Mouse (Mus musculus) hindbrain, embryonic 13.5 days (tissue): Measurements from ENCODE around the gene 6430571L13Rik. TPM values are rescaled to one million over a fixed set of nuclear protein-coding genes. Genes with fewer than 3 reads are reported as not detected.
A peak's percentile ranks its signal among the peaks of the same experiment; 100 is the strongest.

ENCODE experiments used
- ATAC-seq: fragments of 200-750 bp; cut with Nextera tagmentation; 2 replicates; pipeline ENCODE4 v1.8.0; 2017; ENCODE audit warnings: moderate TSS enrichment; ENCODE audit not compliant: low FRiP score
- H3K27ac ChIP-seq: fragments of 300-500 bp; sonication (generic); 2 replicates; pipeline ENCODE4 v1.5.1; 2015; ENCODE audit warnings: inconsistent platforms, mild to moderate bottlenecking, moderate library complexity
- H3K27me3 ChIP-seq: fragments of 300-500 bp; sonication (generic); 2 replicates; pipeline ENCODE4 v1.6.1; 2015; ENCODE audit warnings: mild to moderate bottlenecking, inconsistent platforms
- H3K36me3 ChIP-seq: fragments of 300-500 bp; sonication (generic); 2 replicates; pipeline ENCODE4 v1.6.1; 2015; ENCODE audit warnings: mild to moderate bottlenecking, inconsistent platforms
- H3K4me1 ChIP-seq: fragments of 300-500 bp; sonication (generic); replicated peaks from 2 replicates; pipeline ENCODE4 v1.6.1; 2015; ENCODE audit warnings: inconsistent platforms
- H3K4me2 ChIP-seq: fragments of 300-500 bp; sonication (generic); 2 replicates; pipeline ENCODE4 v1.6.1; 2015; ENCODE audit warnings: inconsistent platforms, mild to moderate bottlenecking, moderate library complexity
- H3K4me3 ChIP-seq: fragments of 300-500 bp; sonication (generic); 2 replicates; pipeline ENCODE4 v1.5.1; 2015; ENCODE audit warnings: mild to moderate bottlenecking, inconsistent platforms
- H3K9ac ChIP-seq: fragments of 300-500 bp; sonication (generic); 2 replicates; pipeline ENCODE4 v1.6.1; 2015; ENCODE audit warnings: mild to moderate bottlenecking, inconsistent platforms
- H3K9me3 ChIP-seq: fragments of 300-500 bp; sonication (generic); 2 replicates; pipeline ENCODE4 v1.6.1; 2016; ENCODE audit warnings: inconsistent platforms
- WGBS: fragments of 180-500 bp; shearing (Covaris S2); methylation state at CpG from one replicate; pipeline ENCODE4 v1.1.7; 2015; 5-methylcytosine and 5-hydroxymethylcytosine counted together
- polyA plus RNA-seq: library from polyadenylated mRNA; unstranded; fragments of >200 nt; fragmentation: Nextera tagmentation; extraction: Ambion mirVana; gene quantifications from 2 replicates; pipeline ENCODE4 v1.2.1, GENCODE M21; 2015

The 6430571L13Rik gene
- polyA plus RNA-seq, 1 experiment from 2014 or later: 8.3 TPM

DNA sequence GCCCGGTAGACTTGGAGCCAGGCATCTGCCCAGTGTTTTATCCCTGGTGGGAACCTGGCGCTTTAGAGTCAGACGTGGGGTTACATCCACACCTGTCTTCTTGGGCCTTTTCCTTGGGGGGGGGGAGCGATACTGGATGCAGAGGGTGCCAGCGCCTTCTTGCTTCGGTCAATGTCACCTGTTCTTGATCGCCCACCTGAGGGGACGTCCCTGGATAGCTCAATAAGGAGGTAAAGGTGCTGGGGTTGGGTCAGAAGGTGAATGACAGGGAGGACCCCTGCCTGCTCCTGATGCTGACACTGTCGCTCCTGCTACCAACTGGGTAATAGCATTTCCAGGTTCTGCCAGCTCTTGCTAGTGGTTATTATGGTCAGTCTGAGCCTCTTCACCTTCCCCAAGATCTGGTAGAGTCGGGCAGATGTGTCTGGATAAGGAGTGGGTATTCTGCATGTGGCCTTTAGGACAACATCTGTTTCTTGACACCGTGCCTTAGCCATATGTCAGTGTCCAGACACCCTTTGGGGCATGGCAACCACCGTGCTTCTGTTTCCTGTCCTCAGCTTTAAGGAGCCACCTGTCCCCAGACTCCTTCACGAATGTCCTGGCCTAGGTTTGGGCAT is 60.4 kb downstream of the 6430571L13Rik start:
- Histone ChIP-seq H3K9me3 (no peaks in the 10 kb centered on the region), H3K27me3 (peaks cover 40% of the 10 kb centered on the region), H3K27ac (peak overlapping the region; percentile 87), H3K36me3 (no peaks in the 10 kb centered on the region), H3K4me2 (peak overlapping the region; percentile 90), H3K4me3 (peak overlapping the region; percentile 83), H3K9ac (peak overlapping the region; percentile 95), H3K4me1 (peaks cover 52% of the 10 kb centered on the region)
- ATAC-seq: no peak
- 12% methylated on average over 13 of the region's 13 CpGs for WGBS

Other genes with a start within 250 kb of the 6430571L13Rik start
- 18.7 and 23.4 TPM in 2 replicates for gene Dock3, start 108.7 kb upstream of the 6430571L13Rik start, polyA plus RNA-seq
- gene Mapkapk3, start 50.7 kb upstream of the 6430571L13Rik start, polyA plus RNA-seq: 2.8 and 3.7 TPM in 2 replicates
- 8.4 and 9.6 TPM in 2 replicates for gene Cish, start 44.6 kb upstream of the 6430571L13Rik start, polyA plus RNA-seq
- 17.0 and 17.4 TPM in 2 replicates for gene Hemk1, start 2.3 kb upstream of the 6430571L13Rik start, polyA plus RNA-seq
- 7.6 and 8.3 TPM in 2 replicates for gene Cacna2d2, start 59.0 kb downstream of the 6430571L13Rik start, polyA plus RNA-seq
- 44.7 and 46.0 TPM in 2 replicates for gene Tmem115, start 193.3 kb downstream of the 6430571L13Rik start, polyA plus RNA-seq
- gene Cyb561d2, start 201.6 kb downstream of the 6430571L13Rik start, polyA plus RNA-seq: 38.9 and 39.1 TPM in 2 replicates
- gene Nprl2, start 201.6 kb downstream of the 6430571L13Rik start, polyA plus RNA-seq: 68.6 and 71.1 TPM in 2 replicates
- gene Zmynd10, start 206.7 kb downstream of the 6430571L13Rik start, polyA plus RNA-seq: 2.6 and 4.0 TPM in 2 replicates
- gene Rassf1, start 211.0 kb downstream of the 6430571L13Rik start, polyA plus RNA-seq: 36.7 and 36.9 TPM in 2 replicates
- 105 and 108 TPM in 2 replicates for gene Tusc2, start 222.7 kb downstream of the 6430571L13Rik start, polyA plus RNA-seq
- gene Hyal2, start 227.3 kb downstream of the 6430571L13Rik start, polyA plus RNA-seq: 80.4 and 87.1 TPM in 2 replicates
- gene Hyal1, start 236.3 kb downstream of the 6430571L13Rik start, polyA plus RNA-seq: 7.4 and 8.4 TPM in 2 replicates
- gene Naa80, start 238.3 kb downstream of the 6430571L13Rik start, polyA plus RNA-seq: 14.1 and 16.5 TPM in 2 replicates
- gene Hyal3, start 240.2 kb downstream of the 6430571L13Rik start, polyA plus RNA-seq: 1.3 and 1.6 TPM in 2 replicates
- gene Ifrd2, start 247.0 kb downstream of the 6430571L13Rik start, polyA plus RNA-seq: 11.8 and 14.1 TPM in 2 replicates